Mouse (Mus musculus): Measurements from ENCODE around the gene Acot7.

- no peak for TF ChIP-seq TAL1 (IDR thresholded peaks at IDR 0.05; ENCODE audit: low read length)
- TF ChIP-seq GATA1 (IDR thresholded peaks at IDR 0.05; ENCODE audit: low read length): no peak
These were observed 136.0 kb downstream of the Acot7 start for GRCm38 (mm10) chr4:152313934-152314333.
